Mouse (Mus musculus): ENCODE data around the gene Smim24. TPM values are rescaled to one million over a fixed set of nuclear protein-coding genes. Genes with fewer than 3 reads are reported as not detected.

Smim24 gene
- polyA plus RNA-seq, 1 experiment, result not detected

- H3K27ac ChIP-seq (ENCODE audit: insufficient read depth, low read depth, low read length), result no peak overlapping the region
- peak overlapping the region; percentile 63; the same call in 1 of the 2 replicates for H3K4me3 ChIP-seq (ENCODE audit: insufficient read depth, low read depth, low read length)
- 76% methylated on average over 22 of the region's 22 CpGs for WGBS
- TF ChIP-seq POLR2A (IDR thresholded peaks at IDR 0.05; ENCODE audit: insufficient read depth, low read depth, low read length) (no peak), CTCF (IDR thresholded peaks at IDR 0.05; ENCODE audit: insufficient read depth, low read depth, low read length) (no peak)
- H3K4me1 ChIP-seq (ENCODE audit: control insufficient read depth, insufficient read depth, low read length), result peaks cover 16% of the 10 kb centered on the region
Observed at GRCm38 (mm10) chr10:81385603-81386306, 7.1 kb upstream of the Smim24 start.

- TF ChIP-seq POLR2A (IDR thresholded peaks at IDR 0.05; ENCODE audit: insufficient read depth, low read depth, low read length) (no peak), CTCF (IDR thresholded peaks at IDR 0.05; ENCODE audit: insufficient read depth, low read depth, low read length) (no peak)
- peaks cover 16% of the 10 kb centered on the region for H3K4me1 ChIP-seq (ENCODE audit: control insufficient read depth, insufficient read depth, low read length)
- WGBS, result 94% methylated on average over 20 of the region's 20 CpGs
- H3K27ac ChIP-seq (ENCODE audit: insufficient read depth, low read depth, low read length), result no peak overlapping the region
- H3K4me3 ChIP-seq (ENCODE audit: insufficient read depth, low read depth, low read length), result no peak overlapping the region
Observed at GRCm38 (mm10) chr10:81387716-81388115, 5.1 kb upstream of the Smim24 start.

GRCm38 (mm10) chr10:81388505-81389055, 4.3 kb upstream of the Smim24 start, which contains the start of gene Gm48552:
Gene Gm48552, plus strand, starts transcription at chr10:81389005.
- no peak for TF ChIP-seq CTCF (IDR thresholded peaks at IDR 0.05; ENCODE audit: insufficient read depth, low read depth, low read length)
- no peak for TF ChIP-seq POLR2A (IDR thresholded peaks at IDR 0.05; ENCODE audit: insufficient read depth, low read depth, low read length)
- Histone ChIP-seq H3K27ac (ENCODE audit: insufficient read depth, low read depth, low read length) (no peak within 1 kb of the TSS), H3K4me1 (ENCODE audit: control insufficient read depth, insufficient read depth, low read length) (peaks cover 22% of the 10 kb centered on the region), H3K4me3 (ENCODE audit: insufficient read depth, low read depth, low read length) (no peak within 1 kb of the TSS)
- 75% methylated on average over 5 of the region's 5 CpGs for WGBS

- TF ChIP-seq CTCF (IDR thresholded peaks at IDR 0.05; ENCODE audit: insufficient read depth, low read depth, low read length) (no peak), POLR2A (IDR thresholded peaks at IDR 0.05; ENCODE audit: insufficient read depth, low read depth, low read length) (no peak)
- Histone ChIP-seq H3K4me3 (ENCODE audit: insufficient read depth, low read depth, low read length) (no peak overlapping the region), H3K27ac (ENCODE audit: insufficient read depth, low read depth, low read length) (no peak overlapping the region), H3K4me1 (ENCODE audit: control insufficient read depth, insufficient read depth, low read length) (peaks cover 26% of the 10 kb centered on the region)
- WGBS, result 47% methylated on average over 3 of the region's 3 CpGs
Observed at GRCm38 (mm10) chr10:81389373-81389772, 3.5 kb upstream of the Smim24 start.

- TF ChIP-seq POLR2A (IDR thresholded peaks at IDR 0.05; ENCODE audit: insufficient read depth, low read depth, low read length) (no peak), CTCF (IDR thresholded peaks at IDR 0.05; ENCODE audit: insufficient read depth, low read depth, low read length) (peak; percentile 93)
- WGBS, result 55% methylated on average over 23 of the region's 23 CpGs
- no peak overlapping the region for H3K4me3 ChIP-seq (ENCODE audit: insufficient read depth, low read depth, low read length)
- no peak overlapping the region for H3K27ac ChIP-seq (ENCODE audit: insufficient read depth, low read depth, low read length)
- peaks cover 22% of the 10 kb centered on the region for H3K4me1 ChIP-seq (ENCODE audit: control insufficient read depth, insufficient read depth, low read length)
Observed at GRCm38 (mm10) chr10:81389801-81390677, 2.8 kb upstream of the Smim24 start.

GRCm38 (mm10) chr10:81390678-81390965, 2.2 kb upstream of the Smim24 start:
- Histone ChIP-seq H3K4me3 (ENCODE audit: insufficient read depth, low read depth, low read length) (no peak overlapping the region), H3K27ac (ENCODE audit: insufficient read depth, low read depth, low read length) (no peak overlapping the region), H3K4me1 (ENCODE audit: control insufficient read depth, insufficient read depth, low read length) (peaks cover 16% of the 10 kb centered on the region)
- TF ChIP-seq POLR2A (IDR thresholded peaks at IDR 0.05; ENCODE audit: insufficient read depth, low read depth, low read length) (no peak), CTCF (IDR thresholded peaks at IDR 0.05; ENCODE audit: insufficient read depth, low read depth, low read length) (no peak)
- 90% methylated on average over 13 of the region's 13 CpGs for WGBS

- TF ChIP-seq CTCF (IDR thresholded peaks at IDR 0.05; ENCODE audit: insufficient read depth, low read depth, low read length), result no peak
- TF ChIP-seq POLR2A (IDR thresholded peaks at IDR 0.05; ENCODE audit: insufficient read depth, low read depth, low read length), result no peak
- Histone ChIP-seq H3K4me1 (ENCODE audit: control insufficient read depth, insufficient read depth, low read length) (peaks cover 19% of the 10 kb centered on the region), H3K4me3 (ENCODE audit: insufficient read depth, low read depth, low read length) (no peak overlapping the region), H3K27ac (ENCODE audit: insufficient read depth, low read depth, low read length) (no peak overlapping the region)
- WGBS, result 88% methylated on average over 6 of the region's 6 CpGs
Observed at GRCm38 (mm10) chr10:81392270-81392669, 581 bp upstream of the Smim24 start.

- 0 out of 2 replicates have a peak overlapping the region, but pooled peaks have one; percentile 8 for H3K4me3 ChIP-seq (ENCODE audit: insufficient read depth, low read depth, low read length)
- WGBS, result 16% methylated on average over 19 of the region's 19 CpGs
- H3K4me1 ChIP-seq (ENCODE audit: control insufficient read depth, insufficient read depth, low read length), result peaks cover 23% of the 10 kb centered on the region
- TF ChIP-seq CTCF (IDR thresholded peaks at IDR 0.05; ENCODE audit: insufficient read depth, low read depth, low read length), result no peak
- no peak for TF ChIP-seq POLR2A (IDR thresholded peaks at IDR 0.05; ENCODE audit: insufficient read depth, low read depth, low read length)
- no peak overlapping the region for H3K27ac ChIP-seq (ENCODE audit: insufficient read depth, low read depth, low read length)
Observed at GRCm38 (mm10) chr10:81393456-81394063, 709 bp downstream of the Smim24 start.
